Mouse (Mus musculus) heart, postnatal 4 days (tissue): Measurements from ENCODE around the gene Rbm14. TPM values are rescaled to one million over a fixed set of nuclear protein-coding genes. Genes with fewer than 3 reads are reported as not detected.

Source experiments
- total RNA-seq, 2 experiments: library from RNA; stranded (reverse); gene quantifications; 2 replicates each; pipeline ENCODE4 v1.2.3; 2021

The Rbm14 gene
- total RNA-seq, 2 experiments from 2014 or later, result 34.0 to 39.3 TPM

Other genes starting within 250 kb of the Rbm14 start
- 10 to 100 TPM; 19.1 to 20.5 TPM for gene Lrfn4, start 196.0 kb downstream of the Rbm14 start, total RNA-seq
- gene Rce1, start 186.0 kb downstream of the Rbm14 start, total RNA-seq, result 10 to 100 TPM; 16.1 to 18.0 TPM
- gene Gm960, start 113.0 kb downstream of the Rbm14 start, total RNA-seq, result under 1 TPM; 0.12 to 0.68 TPM
- under 1 TPM; 0.25 to 0.33 TPM for gene Sptbn2, start 100.5 kb downstream of the Rbm14 start, total RNA-seq
- gene Rbm4b, start 55.1 kb downstream of the Rbm14 start, total RNA-seq, result 1 to 10 TPM; 7.5 to 8.3 TPM
- gene Rbm4, start 17.7 kb downstream of the Rbm14 start, total RNA-seq, result 10 to 100 TPM; 46.1 to 48.4 TPM
- gene Gm21992, start within 50 bp of the Rbm14 start, total RNA-seq, result 10 to 100 TPM; 21.8 to 24.1 TPM
- 10 to 100 TPM; 31.4 to 31.7 TPM for gene Ccs, start 27.7 kb upstream of the Rbm14 start, total RNA-seq
- gene Ccdc87, start 27.7 kb upstream of the Rbm14 start, total RNA-seq, result under 1 TPM in 1 of 2 experiments, not detected in 1; 0.11 TPM
- 10 to 100 TPM; 24.9 to 25.9 TPM for gene Ctsf, start 43.5 kb upstream of the Rbm14 start, total RNA-seq
- 1 to 10 TPM in 1 of 2 experiments, under 1 TPM in 1; 0.38 to 2.2 TPM for gene Actn3, start 66.3 kb upstream of the Rbm14 start, total RNA-seq
- gene Zdhhc24, start 67.0 kb upstream of the Rbm14 start, total RNA-seq, result 1 to 10 TPM; 4.8 to 5.2 TPM
- 1 to 10 TPM; 4.3 to 4.6 TPM for gene Bbs1, start 95.0 kb upstream of the Rbm14 start, total RNA-seq
- gene Dpp3, start 116.7 kb upstream of the Rbm14 start, total RNA-seq, result 10 to 100 TPM; 39.7 to 40.2 TPM
- 1 to 10 TPM in 1 of 2 experiments, under 1 TPM in 1; 0.71 to 1.2 TPM for gene Peli3, start 131.5 kb upstream of the Rbm14 start, total RNA-seq
- gene Mrpl11, start 150.5 kb upstream of the Rbm14 start, total RNA-seq, result 10 to 100 TPM; 60.9 to 63.8 TPM
- gene Npas4, start 178.7 kb upstream of the Rbm14 start, total RNA-seq, result under 1 TPM; 0.57 to 0.68 TPM
- 10 to 100 TPM; 20.0 to 20.8 TPM for gene Slc29a2, start 212.2 kb upstream of the Rbm14 start, total RNA-seq
- 10 to 100 TPM; 33.0 to 36.8 TPM for gene B4gat1, start 227.2 kb upstream of the Rbm14 start, total RNA-seq
- gene AC124502.3, start 227.3 kb upstream of the Rbm14 start, total RNA-seq, result 1 to 10 TPM; 1.6 to 2.0 TPM
- 10 to 100 TPM; 16.7 to 18.2 TPM for gene Brms1, start 229.7 kb upstream of the Rbm14 start, total RNA-seq
- gene Rin1, start 238.8 kb upstream of the Rbm14 start, total RNA-seq, result 1 to 10 TPM; 2.2 to 2.9 TPM